Mouse (Mus musculus) heart, embryonic 10.5 days (tissue): Measurements from ENCODE around the gene G3bp2. TPM values are rescaled to one million over a fixed set of nuclear protein-coding genes. Genes with fewer than 3 reads are reported as not detected.

ENCODE experiments used
- DNase-seq: peaks from one replicate; pipeline ENCODE4 v3.0.0-alpha.2; 2017; ENCODE audit warnings: low spot score
- H3K27ac ChIP-seq: fragments of 300-500 bp; sonication (generic); 2 replicates; pipeline ENCODE4 v1.5.1; 2016; ENCODE audit warnings: mild to moderate bottlenecking
- H3K27me3 ChIP-seq: fragments of 300-500 bp; sonication (generic); 2 replicates; pipeline ENCODE4 v1.6.1; 2016; ENCODE audit warnings: mild to moderate bottlenecking; ENCODE audit not compliant: poor library complexity, insufficient read depth, severe bottlenecking
- H3K36me3 ChIP-seq: fragments of 300-500 bp; sonication (generic); 2 replicates; pipeline ENCODE4 v1.6.1; 2016; ENCODE audit warnings: mild to moderate bottlenecking, moderate library complexity
- H3K4me1 ChIP-seq: fragments of 300-500 bp; sonication (generic); 2 replicates; pipeline ENCODE4 v1.6.1; 2016; ENCODE audit warnings: mild to moderate bottlenecking
- H3K4me3 ChIP-seq: fragments of 300-500 bp; sonication (generic); 2 replicates; pipeline ENCODE4 v1.5.1; 2016; ENCODE audit warnings: mild to moderate bottlenecking, moderate library complexity
- H3K9me3 ChIP-seq: fragments of 300-500 bp; sonication (generic); 2 replicates; pipeline ENCODE4 v1.6.1; 2016; ENCODE audit warnings: mild to moderate bottlenecking, moderate library complexity
- WGBS: fragments of 180-500 bp; shearing (Covaris S2); methylation state at CpG from one replicate; pipeline ENCODE4 v1.1.7; 2016; 5-methylcytosine and 5-hydroxymethylcytosine counted together
- polyA plus RNA-seq: library from polyadenylated mRNA; unstranded; fragments of >200 nt; fragmentation: Nextera tagmentation; extraction: Ambion mirVana; gene quantifications from 2 replicates; pipeline ENCODE4 v1.2.1, GENCODE M21; 2016

The G3bp2 gene
- polyA plus RNA-seq, 1 experiment from 2014 or later = 210 TPM

DNA sequence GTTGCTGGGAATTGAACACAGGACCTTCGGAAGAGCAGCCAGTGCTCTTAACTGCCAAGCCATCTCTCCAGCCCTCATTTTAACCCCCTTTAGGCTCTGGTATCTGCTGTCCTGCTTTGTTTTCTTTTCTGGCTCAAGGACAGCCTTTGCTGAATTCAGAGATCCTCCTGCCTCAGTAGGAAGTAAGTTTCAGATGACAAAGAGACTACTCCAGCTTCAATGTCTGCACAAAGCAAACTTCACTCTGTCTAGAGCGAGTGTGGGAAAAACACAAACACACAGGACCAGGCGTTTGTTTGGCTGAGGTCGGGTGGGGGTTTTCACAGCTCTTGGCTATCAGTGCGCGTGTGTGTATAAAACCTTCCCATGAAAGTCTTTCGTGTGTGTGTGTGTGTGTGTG is 30.0 kb upstream of the G3bp2 start:
- Histone ChIP-seq H3K36me3 (no peaks in the 10 kb centered on the region), H3K4me1 (peaks cover 8% of the 10 kb centered on the region; the same call in 1 of the 2 replicates), H3K27ac (no peak overlapping the region), H3K4me3 (no peak overlapping the region), H3K27me3 (no peaks in the 10 kb centered on the region), H3K9me3 (no peaks in the 10 kb centered on the region)
- no peak for DNase-seq
- WGBS = 80% methylated on average over 7 of the region's 7 CpGs

DNA sequence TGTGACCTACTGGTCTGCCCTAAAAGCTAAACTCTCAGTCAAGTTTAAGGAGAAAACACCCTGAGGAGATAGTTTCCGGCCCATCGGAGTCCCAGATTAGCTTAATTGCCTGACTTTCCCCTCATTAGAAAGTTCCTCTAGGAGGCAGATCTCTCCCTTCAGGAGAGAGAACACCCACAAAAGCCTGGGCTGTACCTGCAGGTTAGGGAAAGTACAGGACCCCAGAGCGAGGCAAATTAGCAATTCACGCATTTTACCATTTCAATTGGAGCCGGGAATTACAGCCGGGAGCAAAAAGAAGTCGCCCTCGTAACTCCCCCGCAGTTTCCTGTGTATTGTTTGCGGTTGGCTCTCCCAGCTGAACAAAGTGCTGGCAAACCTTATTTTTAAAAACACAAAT is 29.1 kb upstream of the G3bp2 start:
- no peak for DNase-seq
- Histone ChIP-seq H3K27me3 (no peaks in the 10 kb centered on the region), H3K4me3 (peak overlapping the region; percentile 46), H3K4me1 (peaks cover 8% of the 10 kb centered on the region; the same call in 1 of the 2 replicates), H3K9me3 (no peaks in the 10 kb centered on the region), H3K27ac (0 out of 2 replicates have a peak overlapping the region, but pooled peaks have one; percentile 13), H3K36me3 (no peaks in the 10 kb centered on the region)
- WGBS = 4% methylated on average over 10 of the region's 10 CpGs

DNA sequence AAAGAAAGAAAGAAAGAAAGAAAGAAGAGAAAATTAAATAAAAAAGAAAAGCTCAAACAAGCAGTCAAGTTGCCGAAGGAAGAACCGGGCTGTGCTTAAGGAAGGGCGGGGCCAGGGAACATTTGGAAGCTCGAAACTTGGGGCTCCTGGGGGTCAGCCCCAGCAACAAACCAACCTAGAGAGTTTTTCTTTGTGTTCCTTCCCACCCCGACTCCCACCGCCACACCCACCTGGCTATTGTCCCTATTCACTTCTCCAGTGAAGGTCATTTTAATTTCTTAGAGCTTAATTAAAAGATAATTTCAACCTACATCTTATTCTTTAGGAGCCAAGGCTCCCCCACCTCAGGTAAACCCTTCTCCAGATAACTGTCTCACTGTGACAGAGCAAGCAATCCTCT is 28.7 kb upstream of the G3bp2 start:
- WGBS = 13% methylated on average over 6 of the region's 6 CpGs
- H3K4me3 ChIP-seq = peak overlapping the region; percentile 46
- H3K4me1 ChIP-seq = peaks cover 8% of the 10 kb centered on the region; the same call in 1 of the 2 replicates
- H3K9me3 ChIP-seq = no peaks in the 10 kb centered on the region
- H3K27ac ChIP-seq = 0 out of 2 replicates have a peak overlapping the region, but pooled peaks have one; percentile 13
- H3K36me3 ChIP-seq = no peaks in the 10 kb centered on the region
- no peak for DNase-seq
- H3K27me3 ChIP-seq = no peaks in the 10 kb centered on the region

DNA sequence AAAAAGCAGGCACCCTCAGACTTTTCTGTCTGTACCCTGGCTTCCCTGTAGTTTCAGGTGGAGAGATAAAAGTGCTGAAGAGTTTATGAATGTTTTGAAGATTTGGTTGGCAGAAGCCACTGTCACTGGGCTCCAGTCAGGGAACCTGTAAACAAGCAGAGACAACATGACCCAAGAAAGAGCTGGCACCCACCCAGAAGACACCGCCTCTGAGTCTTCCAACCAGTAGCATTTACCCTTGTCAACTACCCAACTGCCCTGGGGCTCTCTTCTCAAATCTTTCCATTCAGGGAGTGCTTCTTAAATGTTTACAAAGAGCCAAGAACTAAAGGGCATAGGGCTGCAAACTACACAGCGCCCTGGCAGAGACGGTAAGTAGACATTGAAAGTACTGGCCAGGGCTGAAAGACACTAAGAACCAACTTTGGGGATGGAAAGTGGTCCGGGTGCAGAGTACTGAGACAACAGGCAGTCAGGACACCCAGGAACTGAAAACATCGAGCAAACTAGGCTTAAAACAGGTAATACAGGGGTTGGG is 27.4 kb upstream of the G3bp2 start:
- no peak overlapping the region for H3K4me3 ChIP-seq

DNA sequence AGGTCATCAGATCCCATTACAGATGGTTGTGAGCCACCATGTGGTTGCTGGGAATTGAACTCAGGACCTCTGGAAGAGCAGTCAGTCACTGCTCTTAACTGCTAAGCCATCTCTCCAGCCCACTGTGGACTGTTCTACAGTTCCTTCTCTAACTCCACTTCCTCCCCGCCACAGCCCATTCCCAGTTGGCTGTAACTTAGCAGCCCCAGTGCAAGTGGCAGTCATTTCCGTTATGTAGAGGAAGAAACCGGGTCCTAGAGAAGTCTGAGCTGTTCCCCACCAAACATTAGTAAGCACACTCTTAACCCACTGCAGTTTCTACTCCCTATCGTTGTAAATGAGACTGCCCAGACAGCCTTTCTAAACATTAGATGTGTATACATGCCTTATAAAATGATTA is 23.8 kb upstream of the G3bp2 start:
- Histone ChIP-seq H3K4me3 (no peak overlapping the region), H3K36me3 (no peaks in the 10 kb centered on the region), H3K4me1 (peaks cover 22% of the 10 kb centered on the region; the same call in 1 of the 2 replicates), H3K27ac (no peak overlapping the region), H3K9me3 (no peaks in the 10 kb centered on the region), H3K27me3 (no peaks in the 10 kb centered on the region)
- WGBS = 80% methylated on average over 4 of the region's 4 CpGs
- DNase-seq = no peak

More for the DNA sequence above, 27.4 kb upstream of the G3bp2 start:
- H3K27me3 ChIP-seq = no peaks in the 10 kb centered on the region
- no peaks in the 10 kb centered on the region for H3K36me3 ChIP-seq
- peaks cover 15% of the 10 kb centered on the region; the same call in 1 of the 2 replicates for H3K4me1 ChIP-seq
- no peak overlapping the region for H3K27ac ChIP-seq
- no peak for DNase-seq
- H3K9me3 ChIP-seq = no peaks in the 10 kb centered on the region
- WGBS = 84% methylated on average over 5 of the region's 5 CpGs

DNA sequence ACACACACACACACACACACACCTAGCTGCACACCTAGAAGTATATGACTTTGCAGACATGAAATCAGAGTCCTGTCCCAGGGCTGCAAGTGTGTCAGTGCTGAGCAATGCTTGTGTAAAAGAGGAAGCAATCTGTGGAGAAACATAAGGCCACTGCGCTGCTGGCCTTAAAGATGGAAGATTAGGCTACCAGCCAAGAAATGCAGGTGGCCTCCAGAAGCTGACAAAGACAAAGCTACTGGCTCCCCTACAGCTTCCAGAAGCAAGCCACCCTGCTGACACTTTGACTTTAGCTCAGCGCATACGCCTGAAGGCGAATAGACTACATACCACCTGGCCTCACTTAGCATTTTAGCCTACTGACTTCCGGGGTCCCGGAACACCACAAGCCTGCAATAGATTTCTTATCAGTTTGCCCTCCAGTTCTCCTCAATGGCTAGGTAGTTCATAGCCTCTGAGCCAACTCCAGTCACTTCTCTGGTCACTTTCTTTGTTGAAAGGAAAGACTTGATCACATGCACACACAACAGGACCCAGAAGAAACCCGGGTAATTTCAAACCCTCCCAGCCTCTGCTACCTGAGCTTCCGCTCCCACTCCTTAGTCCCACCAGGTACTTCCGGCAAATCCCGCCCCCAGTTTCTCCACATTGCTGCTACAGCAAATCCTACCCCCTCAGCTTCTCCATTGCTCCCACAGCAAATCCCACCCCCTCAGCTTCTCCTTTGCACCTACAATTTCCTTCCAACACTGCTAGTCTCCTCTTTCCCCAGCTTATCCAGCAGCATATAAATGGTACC is 23.0 kb upstream of the G3bp2 start:
- Histone ChIP-seq H3K27ac (no peak overlapping the region), H3K4me3 (no peak overlapping the region), H3K4me1 (peaks cover 22% of the 10 kb centered on the region), H3K36me3 (no peaks in the 10 kb centered on the region), H3K9me3 (no peaks in the 10 kb centered on the region), H3K27me3 (no peaks in the 10 kb centered on the region)
- 46% methylated on average over 10 of the region's 10 CpGs for WGBS
- no peak for DNase-seq

DNA sequence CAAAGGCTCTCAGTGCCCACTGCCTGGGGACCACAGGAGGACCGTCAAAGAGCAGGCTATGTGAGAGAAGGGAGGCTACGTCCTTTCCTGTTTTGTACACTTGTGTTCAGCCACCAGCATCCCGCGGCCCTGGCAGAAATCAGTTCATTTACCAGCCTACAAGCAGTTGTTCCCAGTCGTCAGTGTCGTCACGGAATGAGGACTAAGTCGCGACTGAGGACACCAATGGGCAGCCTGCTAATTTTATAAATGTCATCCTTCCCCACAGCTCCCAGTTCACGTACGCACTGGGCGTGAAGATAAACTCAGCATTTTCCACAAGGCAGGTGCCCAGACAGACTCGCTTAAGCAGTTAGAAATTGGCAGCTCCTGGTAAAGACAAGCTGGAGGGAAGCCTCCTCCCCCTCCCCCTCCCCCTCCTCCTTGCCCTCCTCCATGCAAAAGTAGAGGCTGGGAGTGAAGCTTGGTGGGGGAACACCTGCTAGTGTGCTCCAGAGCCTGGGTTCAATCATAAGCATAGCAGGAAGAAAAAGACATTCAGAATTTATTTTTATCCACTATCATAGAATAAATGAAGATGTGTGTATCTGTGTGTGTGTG is 20.4 kb upstream of the G3bp2 start:
- WGBS = 60% methylated on average over 13 of the region's 13 CpGs
- no peak for DNase-seq

DNA sequence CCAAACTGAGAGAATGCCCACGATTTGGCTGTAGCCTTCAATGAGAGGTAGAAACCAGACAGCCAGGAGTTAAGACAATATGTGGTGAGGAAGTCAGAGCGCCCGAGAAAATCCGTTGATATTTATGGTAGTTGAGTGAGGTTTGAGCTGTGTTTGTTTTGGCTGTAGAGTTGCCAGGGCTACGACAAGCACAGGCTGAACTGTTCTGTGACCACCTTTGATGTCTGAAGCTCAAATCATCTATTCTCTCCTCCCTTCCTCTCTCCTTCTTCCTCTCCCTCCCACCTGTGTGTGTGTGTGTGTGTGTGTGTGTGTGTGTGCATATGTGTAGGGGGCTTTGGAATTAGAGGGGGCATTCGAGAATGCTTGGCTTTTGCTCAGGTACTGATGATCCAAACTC is 19.5 kb upstream of the G3bp2 start:
- H3K27me3 ChIP-seq = no peaks in the 10 kb centered on the region
- H3K27ac ChIP-seq = no peak overlapping the region
- 40% methylated on average over 6 of the region's 6 CpGs for WGBS
- DNase-seq = no peak
- no peak overlapping the region for H3K4me3 ChIP-seq
- H3K4me1 ChIP-seq = peaks cover 26% of the 10 kb centered on the region
- H3K9me3 ChIP-seq = no peaks in the 10 kb centered on the region
- H3K36me3 ChIP-seq = no peaks in the 10 kb centered on the region

More for the DNA sequence above, 20.4 kb upstream of the G3bp2 start:
- peaks cover 26% of the 10 kb centered on the region for H3K4me1 ChIP-seq
- H3K4me3 ChIP-seq = no peak overlapping the region
- H3K36me3 ChIP-seq = no peaks in the 10 kb centered on the region
- H3K9me3 ChIP-seq = no peaks in the 10 kb centered on the region
- H3K27ac ChIP-seq = 0 out of 2 replicates have a peak overlapping the region, but pooled peaks have one; percentile 22
- H3K27me3 ChIP-seq = no peaks in the 10 kb centered on the region

DNA sequence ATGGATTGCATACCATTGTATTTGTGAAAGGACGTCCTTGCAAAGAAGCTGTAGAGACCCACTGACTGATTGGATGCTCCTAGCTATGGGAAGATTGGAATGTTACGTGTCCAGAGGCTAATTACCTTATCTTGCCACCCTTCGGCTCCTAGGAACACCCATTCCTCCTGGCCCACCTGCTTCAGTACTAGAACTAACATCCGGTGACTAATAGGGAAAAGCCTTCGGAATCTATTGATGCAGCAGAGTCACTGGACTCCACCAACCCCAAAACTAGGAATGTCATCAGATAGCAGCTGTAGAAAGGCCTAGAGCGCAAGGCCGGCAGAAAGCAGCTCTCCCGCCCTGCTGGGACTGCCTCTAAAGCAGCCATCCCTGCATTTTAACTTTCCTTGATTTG is 18.1 kb upstream of the G3bp2 start:
- H3K36me3 ChIP-seq = no peaks in the 10 kb centered on the region
- peaks cover 24% of the 10 kb centered on the region for H3K4me1 ChIP-seq
- no peaks in the 10 kb centered on the region for H3K9me3 ChIP-seq
- no peak overlapping the region for H3K27ac ChIP-seq
- DNase-seq = no peak
- H3K27me3 ChIP-seq = no peaks in the 10 kb centered on the region
- H3K4me3 ChIP-seq = no peak overlapping the region
- 69% methylated on average over 8 of the region's 8 CpGs for WGBS

DNA sequence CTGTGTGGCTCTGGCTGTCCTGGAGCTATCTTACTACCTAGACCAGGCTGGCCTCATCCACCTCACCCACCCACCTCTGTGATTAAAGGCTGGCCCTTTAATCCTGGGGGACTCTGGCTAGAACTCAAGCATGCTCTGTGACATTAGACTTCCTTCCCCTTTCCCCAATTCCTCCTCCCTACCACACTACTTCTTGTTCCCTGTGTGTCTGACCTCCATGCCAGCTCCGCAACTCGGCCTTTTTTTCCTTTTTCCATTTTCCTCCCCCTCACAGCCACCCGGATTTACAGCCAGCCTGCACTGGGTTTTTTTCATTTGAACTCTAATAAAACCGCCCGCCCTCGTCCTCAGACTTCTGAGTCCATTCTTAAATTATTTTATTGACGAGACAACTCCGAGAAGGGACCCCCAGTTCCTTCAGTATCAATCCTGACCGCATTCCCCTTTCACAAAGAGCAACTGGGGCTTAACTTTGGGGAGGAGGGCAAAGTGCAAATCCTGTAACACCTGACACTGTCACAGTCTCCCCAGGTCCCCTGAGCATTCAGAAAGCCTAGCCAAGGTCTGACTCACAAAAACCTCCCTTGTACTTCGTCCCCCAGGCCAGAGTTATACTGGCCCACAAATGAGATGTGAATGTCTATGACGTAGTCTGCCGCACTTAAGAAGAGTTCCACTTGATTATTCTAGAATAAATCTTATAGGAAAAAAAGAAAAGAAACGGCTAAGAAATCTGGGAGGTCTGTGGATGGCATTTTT is 15.0 kb upstream of the G3bp2 start:
- DNase-seq = no peak
- Histone ChIP-seq H3K27me3 (no peaks in the 10 kb centered on the region), H3K4me3 (no peak overlapping the region), H3K27ac (no peak overlapping the region), H3K36me3 (no peaks in the 10 kb centered on the region), H3K9me3 (no peaks in the 10 kb centered on the region), H3K4me1 (peaks cover 13% of the 10 kb centered on the region)
- WGBS = 60% methylated on average over 13 of the region's 13 CpGs

DNA sequence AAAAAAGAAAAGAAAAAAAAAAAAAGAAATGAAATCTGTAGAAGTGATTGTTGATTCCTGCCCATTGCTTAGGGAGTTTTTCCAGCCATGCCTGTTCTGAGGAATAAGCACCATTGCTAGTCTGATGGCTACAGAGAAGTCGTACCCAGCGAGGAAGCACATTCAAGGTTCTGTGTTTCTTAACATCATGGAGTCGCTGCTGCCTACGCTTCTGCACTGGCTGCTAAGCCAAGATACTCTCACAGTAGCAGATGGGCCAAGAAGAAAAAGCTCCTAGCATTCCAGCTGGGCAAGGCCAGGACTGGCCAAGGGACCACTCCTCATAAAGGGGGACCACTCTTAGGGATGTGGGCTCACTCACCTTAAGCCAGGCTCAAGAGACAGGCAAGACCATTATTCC is 14.3 kb upstream of the G3bp2 start:
- no peak overlapping the region for H3K4me3 ChIP-seq
- no peak for DNase-seq
- 90% methylated on average over 4 of the region's 4 CpGs for WGBS

DNA sequence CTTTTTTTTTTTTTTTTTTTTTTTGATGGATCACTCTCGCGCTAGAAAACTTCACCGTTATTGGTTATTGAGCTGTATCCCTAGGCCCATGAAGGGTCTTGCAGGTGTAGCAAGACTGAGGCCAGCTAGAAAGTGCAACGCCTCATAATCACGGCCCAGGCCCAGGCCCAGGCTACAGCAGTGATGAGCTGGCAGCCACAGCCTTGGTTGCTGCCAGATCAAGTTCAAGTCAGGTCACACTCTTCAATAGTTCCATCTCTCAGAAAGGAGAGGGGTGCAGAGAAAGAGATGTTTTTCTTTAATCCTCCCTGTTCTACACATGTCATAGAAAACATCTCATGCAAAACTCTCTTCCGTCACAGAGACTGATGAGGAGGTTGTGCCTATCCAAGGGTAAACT is 13.3 kb upstream of the G3bp2 start:
- no peak for DNase-seq
- Histone ChIP-seq H3K4me3 (no peak overlapping the region), H3K27me3 (no peaks in the 10 kb centered on the region), H3K36me3 (no peaks in the 10 kb centered on the region), H3K9me3 (no peaks in the 10 kb centered on the region), H3K27ac (no peak overlapping the region), H3K4me1 (peaks cover 6% of the 10 kb centered on the region; the same call in 1 of the 2 replicates)
- WGBS = 90% methylated on average over 6 of the region's 6 CpGs

More for the DNA sequence above, 14.3 kb upstream of the G3bp2 start:
- no peaks in the 10 kb centered on the region for H3K36me3 ChIP-seq
- H3K9me3 ChIP-seq = no peaks in the 10 kb centered on the region
- no peaks in the 10 kb centered on the region for H3K27me3 ChIP-seq
- H3K4me1 ChIP-seq = peaks cover 6% of the 10 kb centered on the region; the same call in 1 of the 2 replicates
- H3K27ac ChIP-seq = no peak overlapping the region

DNA sequence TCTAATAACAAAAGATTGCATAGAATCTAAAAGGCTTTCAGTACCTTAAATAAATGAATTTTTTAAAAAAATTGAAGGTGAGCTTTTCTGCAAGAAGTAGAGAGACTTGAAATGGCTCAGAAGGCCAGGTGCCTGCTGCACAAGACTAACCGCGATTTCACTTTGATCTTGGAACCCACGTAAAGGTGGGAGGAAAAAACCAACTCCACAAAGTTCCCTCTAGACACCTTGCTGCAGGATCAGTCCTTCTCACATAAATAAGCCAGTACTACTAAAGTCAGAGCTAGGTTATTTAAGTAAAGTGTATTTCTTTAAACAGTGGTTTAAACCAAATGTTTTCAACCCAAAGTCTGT is 10.5 kb upstream of the G3bp2 start:
- 74% methylated on average over 3 of the region's 3 CpGs for WGBS
- Histone ChIP-seq H3K27ac (no peak overlapping the region), H3K9me3 (no peaks in the 10 kb centered on the region), H3K4me3 (no peak overlapping the region), H3K27me3 (no peaks in the 10 kb centered on the region), H3K4me1 (no peaks in the 10 kb centered on the region), H3K36me3 (no peaks in the 10 kb centered on the region)
- DNase-seq = no peak
